ENCODE assay signal across 8 mouse cellular contexts in the genomic region with DNA sequence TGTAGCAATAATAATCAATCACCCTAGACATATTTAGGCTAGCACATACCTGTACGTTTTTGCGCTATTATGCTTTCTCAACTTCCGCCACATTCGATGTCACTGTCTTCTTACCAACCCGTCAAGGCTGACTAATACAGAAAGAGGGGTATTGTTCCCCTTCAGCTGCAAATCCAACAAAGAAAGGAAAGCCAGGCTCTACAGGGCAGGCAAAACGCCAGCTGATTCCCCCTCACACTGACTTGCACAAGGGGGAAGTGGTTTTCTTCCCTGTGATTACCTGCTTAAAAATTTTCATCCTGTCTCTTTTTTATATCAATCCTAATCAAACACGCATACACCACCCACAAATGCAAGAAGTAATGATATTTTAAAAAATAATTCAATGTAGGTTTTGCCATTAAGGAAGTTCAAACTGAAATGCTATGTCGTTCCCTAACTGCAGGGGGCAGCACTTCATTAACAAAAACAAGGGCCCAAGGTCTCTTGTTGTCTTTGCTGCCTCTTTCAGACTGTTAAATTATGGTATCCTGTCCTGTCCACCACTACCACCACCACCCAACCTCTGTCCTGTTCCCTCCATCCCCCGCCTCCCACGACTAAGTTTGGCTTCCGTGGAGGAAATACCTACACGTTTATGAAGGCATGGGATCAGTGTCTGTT.
DNase-seq lines count a peak whose midpoint lies in the region; ATAC-seq lines count a peak whose summit lies in the region.

No protein-coding gene starts in this region.

- no peak overlapping the region for H3K4me3 ChIP-seq in kidney, embryonic 15.5 days (replicated peaks)
- no peak overlapping the region for H3K4me3 ChIP-seq in forebrain, embryonic 12.5 days (replicated peaks)
- no peak overlapping the region for H3K4me3 ChIP-seq in intestine, embryonic 14.5 days (ENCODE audit: low read depth, low read length)
- no peak overlapping the region for H3K4me3 ChIP-seq in midbrain, embryonic 16.5 days (ENCODE audit: low read depth, low read length)

- H3K9me3 ChIP-seq in kidney, embryonic 15.5 days (replicated peaks) = no peaks in the 10 kb centered on the region
- no peaks in the 10 kb centered on the region for H3K9me3 ChIP-seq in forebrain, embryonic 12.5 days
- no peaks in the 10 kb centered on the region for H3K9me3 ChIP-seq in intestine, embryonic 14.5 days (ENCODE audit: control insufficient read depth, low read length)
- H3K9me3 ChIP-seq in midbrain, embryonic 16.5 days (replicated peaks; ENCODE audit: control insufficient read depth, low read length, poor library complexity, severe bottlenecking) = no peaks in the 10 kb centered on the region

- peak; percentile 45 for DNase-seq in kidney, adult 18-20 months
- peak; percentile 16 for DNase-seq in c-Kit-positive CD71-negative TER-119-negative erythroid progenitor cells, embryonic 14.5 days (ENCODE audit: low read depth)
- peak; percentile 76 for DNase-seq in intestine, embryonic 14.5 days (ENCODE audit: low spot score)
- DNase-seq in left cerebral cortex, postnatal 36 days (ENCODE audit: low spot score in 2 of 2) = peak; percentile 12 to 33
- DNase-seq in urinary bladder, postnatal 36 days (ENCODE audit: low spot score in 2 of 2) = peak; percentile 20 to 48

- no peaks in the 10 kb centered on the region for H3K4me1 ChIP-seq in kidney, embryonic 15.5 days
- no peaks in the 10 kb centered on the region for H3K4me1 ChIP-seq in forebrain, embryonic 12.5 days
- H3K4me1 ChIP-seq in intestine, embryonic 14.5 days (replicated peaks; ENCODE audit: control insufficient read depth, insufficient read depth, low read length) = 0 out of 2 replicates have a peak, but pooled peaks cover 4% of the 10 kb centered on the region
- no peaks in the 10 kb centered on the region for H3K4me1 ChIP-seq in midbrain, embryonic 16.5 days (ENCODE audit: control insufficient read depth, insufficient read depth, low read length)

- WGBS in kidney, embryonic 15.5 days = 48% methylated on average over 12 of the region's 12 CpGs
- WGBS in forebrain, embryonic 12.5 days = 54% methylated on average over 12 of the region's 12 CpGs
- 36% methylated on average over 12 of the region's 12 CpGs for WGBS in intestine, embryonic 14.5 days
- WGBS in midbrain, embryonic 16.5 days = 45% methylated on average over 12 of the region's 12 CpGs

- no peaks in the 10 kb centered on the region for H3K27me3 ChIP-seq in kidney, embryonic 15.5 days
- H3K27me3 ChIP-seq in forebrain, embryonic 12.5 days = no peaks in the 10 kb centered on the region
- H3K27me3 ChIP-seq in intestine, embryonic 14.5 days (replicated peaks; ENCODE audit: control insufficient read depth, insufficient read depth, low read length) = no peaks in the 10 kb centered on the region
- H3K27me3 ChIP-seq in midbrain, embryonic 16.5 days (ENCODE audit: control insufficient read depth, insufficient read depth, low read depth, low read length) = no peaks in the 10 kb centered on the region

- ATAC-seq in kidney, embryonic 15.5 days (replicated peaks; ENCODE audit: low FRiP score) = no peak
- ATAC-seq in forebrain, embryonic 12.5 days (ENCODE audit: low FRiP score) = 0 out of 2 replicates have a peak, but pooled peaks have one; percentile 62
- no peak for ATAC-seq in intestine, embryonic 14.5 days (replicated peaks; ENCODE audit: low FRiP score, low TSS enrichment, low read depth)
- peak; percentile 60; the same call in 1 of the 2 replicates for ATAC-seq in midbrain, embryonic 16.5 days

- no peak overlapping the region for H3K4me2 ChIP-seq in kidney, embryonic 15.5 days
- no peak overlapping the region for H3K4me2 ChIP-seq in forebrain, embryonic 12.5 days
- H3K4me2 ChIP-seq in intestine, embryonic 14.5 days (ENCODE audit: low read length) = no peak overlapping the region
- no peak overlapping the region for H3K4me2 ChIP-seq in midbrain, embryonic 16.5 days (ENCODE audit: low read length)

- H3K36me3 ChIP-seq in kidney, embryonic 15.5 days = no peaks in the 10 kb centered on the region
- no peaks in the 10 kb centered on the region for H3K36me3 ChIP-seq in forebrain, embryonic 12.5 days (replicated peaks)
- no peaks in the 10 kb centered on the region for H3K36me3 ChIP-seq in intestine, embryonic 14.5 days (ENCODE audit: control insufficient read depth, insufficient read depth, low read length)
- H3K36me3 ChIP-seq in midbrain, embryonic 16.5 days (ENCODE audit: control insufficient read depth, insufficient read depth, low read length) = no peaks in the 10 kb centered on the region

- no peak overlapping the region for H3K9ac ChIP-seq in kidney, embryonic 15.5 days
- no peak overlapping the region for H3K9ac ChIP-seq in forebrain, embryonic 12.5 days
- H3K9ac ChIP-seq in intestine, embryonic 14.5 days (ENCODE audit: low read length) = no peak overlapping the region
- H3K9ac ChIP-seq in midbrain, embryonic 16.5 days (ENCODE audit: low read depth, low read length) = no peak overlapping the region

- intact Hi-C loops in left cerebral cortex, postnatal 36 days (cut with DNase I) = loop anchor here (10.0 kb wide), 2 partner anchors 160 to 650 kb away; no protein-coding TSS in a partner anchor

- no peak overlapping the region for H3K27ac ChIP-seq in kidney, embryonic 15.5 days
- H3K27ac ChIP-seq in forebrain, embryonic 12.5 days = no peak overlapping the region
- no peak overlapping the region for H3K27ac ChIP-seq in intestine, embryonic 14.5 days (ENCODE audit: low read depth)
- H3K27ac ChIP-seq in midbrain, embryonic 16.5 days (ENCODE audit: low read length) = no peak overlapping the region

Comparison
In these comparisons a context has a peak if more than half of its experiments do, and no peak if none do; other contexts are left out.
1. DNase-seq: peak in every context shown above with its lines; median percentile 76 in intestine, embryonic 14.5 days; 45 in kidney, adult 18-20 months; 34 in urinary bladder, postnatal 36 days; 22 in left cerebral cortex, postnatal 36 days; 16 in c-Kit-positive CD71-negative TER-119-negative erythroid progenitor cells, embryonic 14.5 days.
2. ATAC-seq: peak in forebrain, embryonic 12.5 days (single experiment) and midbrain, embryonic 16.5 days (single experiment); none in kidney, embryonic 15.5 days (single experiment) and intestine, embryonic 14.5 days (single experiment).